Mouse (Mus musculus) heart, adult 2 months (tissue): ENCODE measurements at regions not wholly inside any gene's neighbourhood (a gene's known extent, or its start where the extent isn't known, plus 50 kb on each side); places are given as distances from the start of the nearest gene placed in this dataset.

Experiments used
- DNase-seq, 2 experiments: peaks; one replicate each; pipeline ENCODE4 v3.0.0; 2021
- H3K27ac ChIP-seq: fragments of 200-600 bp; 2 replicates; pipeline ENCODE4 v1.8.1; 2022
- H3K27me3 ChIP-seq: fragments of 200-500 bp; 2 replicates; pipeline ENCODE4 v1.6.1; 2012; ENCODE audit warnings: mild to moderate bottlenecking, low read length, inconsistent platforms, mixed read lengths; ENCODE audit not compliant: control insufficient read depth, insufficient read depth
- H3K36me3 ChIP-seq: fragments of 200-500 bp; 2 replicates; pipeline ENCODE4 v1.6.1; 2012; ENCODE audit warnings: low read length, inconsistent platforms; ENCODE audit not compliant: control insufficient read depth, insufficient read depth
- H3K4me1 ChIP-seq: fragments of 200-500 bp; 2 replicates; pipeline ENCODE4 v1.6.1; 2011; ENCODE audit warnings: low read length; ENCODE audit not compliant: control insufficient read depth, insufficient read depth
- H3K4me3 ChIP-seq: fragments of 200-600 bp; 2 replicates; pipeline ENCODE4 v1.8.1; 2022
- H3K79me2 ChIP-seq: fragments of 200-500 bp; replicated peaks from 2 replicates; pipeline ENCODE4 v1.6.1; 2012; ENCODE audit warnings: mild to moderate bottlenecking, inconsistent platforms, low read length, moderate library complexity, mixed read lengths; ENCODE audit not compliant: control insufficient read depth, insufficient read depth
- H3K9ac ChIP-seq: fragments of 200-500 bp; 2 replicates; pipeline ENCODE4 v1.6.1; 2012; ENCODE audit warnings: low read depth, mild to moderate bottlenecking, control low read depth, inconsistent platforms, low read length, mixed read lengths
- CTCF ChIP-seq: fragments of 200-600 bp; IDR thresholded peaks from 2 replicates; pipeline ENCODE4 v1.8.1; 2022; ENCODE audit warnings: antibody characterized with exemption, mild to moderate bottlenecking, moderate library complexity
- EP300 ChIP-seq: fragments of 200-500 bp; IDR thresholded peaks from 2 replicates; pipeline ENCODE4 v1.6.1; 2011; ENCODE audit warnings: low read depth, low read length, control low read depth; ENCODE audit not compliant: insufficient read depth
- POLR2A ChIP-seq: fragments of 200-500 bp; IDR thresholded peaks from 2 replicates; pipeline ENCODE4 v1.6.1; 2011; ENCODE audit warnings: mild to moderate bottlenecking, low read depth, low read length, control low read depth; ENCODE audit not compliant: insufficient read depth
- WGBS: fragments of 180-500 bp; shearing (Covaris S2); methylation state at CpG from one replicate; pipeline ENCODE4 v1.1.7; 2018; 5-methylcytosine and 5-hydroxymethylcytosine counted together
- intact Hi-C: fragments of 180-260 bp; cut with DNase I; formaldehyde crosslinking; loops from one replicate; pipeline ENCODE4 v1.15.1; 2025

DNA sequence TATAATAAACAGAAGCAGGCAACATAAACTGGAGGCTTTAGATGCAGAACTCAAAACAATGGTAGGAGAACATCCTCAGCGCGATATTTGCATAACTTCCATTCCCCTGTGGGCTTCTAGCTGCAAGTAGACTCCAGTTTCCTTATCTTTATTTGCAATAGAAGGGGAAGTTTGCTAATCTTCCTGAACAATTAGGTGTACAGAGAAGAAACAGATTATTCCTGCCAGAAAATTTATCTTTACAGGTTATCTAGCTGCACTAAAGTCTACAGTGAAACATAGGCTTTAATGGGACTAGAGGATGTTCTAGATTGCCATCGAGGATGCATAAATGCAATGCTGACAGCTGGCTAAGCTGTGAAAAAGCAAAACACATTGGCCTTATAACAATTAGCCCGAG is 1544.0 kb downstream of the Efna5 start:
- intact Hi-C loops: no loop called here

DNA sequence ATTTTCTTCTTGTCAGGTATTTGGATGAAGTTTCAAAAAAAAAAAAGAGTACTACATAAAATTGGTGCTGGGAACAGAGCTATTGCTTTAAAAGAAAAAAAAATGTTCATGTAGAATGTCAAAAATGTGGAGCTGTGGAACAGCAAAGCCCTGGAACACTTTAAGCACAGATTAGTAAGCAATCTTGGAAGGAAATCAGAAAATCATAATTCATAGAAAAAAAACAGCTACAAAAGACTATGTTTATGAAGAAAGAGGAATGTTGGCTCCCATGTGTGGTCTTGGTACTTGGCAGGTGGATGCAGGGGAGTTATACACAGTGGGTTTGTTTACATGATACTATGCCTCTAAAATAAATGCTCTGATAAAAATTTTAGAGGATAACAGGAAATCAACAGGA is 1555.7 kb downstream of the Efna5 start:
- no peaks in the 10 kb centered on the region for H3K36me3 ChIP-seq
- no peaks in the 10 kb centered on the region for H3K27me3 ChIP-seq
- no peak overlapping the region for H3K27ac ChIP-seq
- intact Hi-C loops: no loop called here
- H3K9ac ChIP-seq: no peak overlapping the region
- no peak overlapping the region for H3K4me3 ChIP-seq
- TF ChIP-seq CTCF: no peak
- TF ChIP-seq POLR2A: no peak
- no peak for TF ChIP-seq EP300
- DNase-seq: no peak
- no peaks in the 10 kb centered on the region for H3K4me1 ChIP-seq
- H3K79me2 ChIP-seq: no peaks in the 10 kb centered on the region

More for the DNA sequence above, 1544.0 kb downstream of the Efna5 start:
- Histone ChIP-seq H3K4me1 (no peaks in the 10 kb centered on the region), H3K9ac (no peak overlapping the region), H3K36me3 (no peaks in the 10 kb centered on the region), H3K4me3 (no peak overlapping the region), H3K27ac (no peak overlapping the region), H3K79me2 (no peaks in the 10 kb centered on the region), H3K27me3 (no peaks in the 10 kb centered on the region)
- no peak for TF ChIP-seq POLR2A
- TF ChIP-seq EP300: no peak
- TF ChIP-seq CTCF: no peak
- 64% methylated on average over 4 of the region's 4 CpGs for WGBS
- DNase-seq: no peak

DNA sequence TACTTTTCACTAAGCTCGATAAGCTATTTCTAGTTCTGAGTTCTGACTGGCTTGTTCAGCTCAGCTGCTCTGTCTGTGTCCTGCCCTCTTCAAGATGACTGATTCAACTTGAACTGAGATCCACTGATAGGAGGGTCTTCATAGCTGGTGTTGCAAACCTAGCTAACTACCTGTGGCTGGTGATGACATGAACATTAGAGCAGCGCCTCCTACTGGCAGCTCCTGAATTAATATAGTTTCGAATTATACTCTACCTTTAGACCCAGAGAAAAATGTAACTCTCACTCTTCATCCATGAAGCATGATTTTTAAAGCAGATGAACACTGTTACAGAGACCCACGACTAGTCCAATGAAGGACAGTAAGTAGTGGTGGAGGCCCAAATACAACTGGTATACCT is 1560.3 kb downstream of the Efna5 start:
- no peak overlapping the region for H3K4me3 ChIP-seq
- H3K9ac ChIP-seq: no peak overlapping the region
- WGBS: 51% methylated on average over 4 of the region's 4 CpGs
- intact Hi-C loops: no loop called here
- TF ChIP-seq EP300: no peak
- TF ChIP-seq CTCF: peak; percentile 49
- DNase-seq: no peak
- H3K4me1 ChIP-seq: no peaks in the 10 kb centered on the region
- no peaks in the 10 kb centered on the region for H3K27me3 ChIP-seq
- no peaks in the 10 kb centered on the region for H3K36me3 ChIP-seq
- H3K27ac ChIP-seq: no peak overlapping the region
- H3K79me2 ChIP-seq: no peaks in the 10 kb centered on the region

DNA sequence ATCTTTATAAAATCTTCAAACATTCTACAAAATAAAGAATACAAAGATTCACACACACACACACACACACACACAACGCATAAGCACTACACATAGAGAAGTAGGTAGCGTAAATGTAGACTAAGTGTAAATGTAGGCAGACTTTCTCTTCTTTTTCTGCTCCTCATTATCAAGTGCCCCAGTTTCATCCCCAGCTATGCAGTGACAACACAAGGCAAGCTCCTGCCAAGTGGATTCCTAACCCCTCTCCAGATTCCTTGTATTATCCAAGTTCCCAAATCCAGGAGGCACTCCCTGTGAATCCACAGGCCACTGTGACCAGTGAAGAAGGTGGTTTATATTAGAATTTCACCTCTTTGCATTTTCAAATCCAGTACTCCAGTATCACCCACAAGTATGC is 1567.7 kb downstream of the Efna5 start:
- WGBS: 77% methylated on average over 2 of the region's 2 CpGs
- intact Hi-C loops: no loop called here
- H3K9ac ChIP-seq: no peak overlapping the region

DNA sequence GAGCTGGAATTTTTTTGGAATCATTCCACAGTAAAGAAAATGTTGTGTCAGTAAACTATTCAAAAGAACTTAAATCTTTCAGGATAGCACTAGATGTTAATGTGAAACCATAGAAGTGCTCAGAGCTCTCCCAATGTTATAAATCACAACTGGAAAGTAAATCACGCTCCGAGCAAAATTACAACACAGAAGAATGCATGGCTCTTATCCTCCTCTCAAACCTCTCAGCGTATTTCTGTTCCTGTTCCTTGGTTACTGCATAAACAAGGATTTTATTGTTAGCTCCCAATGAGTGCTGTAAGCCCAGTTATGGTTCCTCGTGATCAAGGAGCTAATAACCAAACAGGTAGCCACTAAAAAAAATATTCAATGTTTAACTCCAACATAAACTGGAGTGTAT is 1569.9 kb downstream of the Efna5 start:
- no peak for TF ChIP-seq POLR2A
- Histone ChIP-seq H3K27me3 (no peaks in the 10 kb centered on the region), H3K9ac (no peak overlapping the region), H3K4me3 (no peak overlapping the region), H3K4me1 (no peaks in the 10 kb centered on the region), H3K79me2 (no peaks in the 10 kb centered on the region), H3K27ac (no peak overlapping the region), H3K36me3 (no peaks in the 10 kb centered on the region)
- WGBS: 44% methylated on average over 4 of the region's 4 CpGs
- no peak for DNase-seq
- intact Hi-C loops: no loop called here

More for the DNA sequence above, 1567.7 kb downstream of the Efna5 start:
- TF ChIP-seq POLR2A: no peak
- TF ChIP-seq CTCF: no peak
- no peak for TF ChIP-seq EP300
- no peaks in the 10 kb centered on the region for H3K27me3 ChIP-seq
- no peaks in the 10 kb centered on the region for H3K36me3 ChIP-seq
- no peaks in the 10 kb centered on the region for H3K79me2 ChIP-seq
- no peak overlapping the region for H3K27ac ChIP-seq
- no peak for DNase-seq
- H3K4me3 ChIP-seq: no peak overlapping the region
- H3K4me1 ChIP-seq: no peaks in the 10 kb centered on the region

DNA sequence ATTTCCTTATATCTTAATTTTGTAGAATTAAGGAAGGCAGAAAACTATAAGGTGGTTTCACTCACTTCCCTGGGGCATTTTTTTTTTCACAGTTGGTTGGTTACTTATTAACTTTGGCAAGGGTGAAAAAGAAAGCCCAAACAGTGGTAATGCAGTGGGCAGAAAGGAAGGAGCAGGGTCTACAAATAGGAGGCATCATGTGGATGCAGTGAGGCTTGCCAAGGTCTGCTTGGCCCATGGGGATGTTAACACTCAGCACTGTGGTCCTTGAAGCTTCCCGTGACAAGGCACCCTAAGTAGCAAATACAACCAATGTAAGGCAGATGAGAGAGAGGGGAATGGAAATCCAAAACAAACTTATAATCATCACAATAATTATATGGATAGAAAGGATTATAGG is 1577.5 kb downstream of the Efna5 start:
- H3K4me3 ChIP-seq: no peak overlapping the region
- TF ChIP-seq CTCF (no peak), EP300 (no peak), POLR2A (no peak)
- 70% methylated on average over 1 of the region's 1 CpGs for WGBS
- intact Hi-C loops: no loop called here
- no peaks in the 10 kb centered on the region for H3K27me3 ChIP-seq
- H3K4me1 ChIP-seq: no peaks in the 10 kb centered on the region
- no peak overlapping the region for H3K27ac ChIP-seq
- no peak for DNase-seq
- H3K9ac ChIP-seq: no peak overlapping the region
- no peaks in the 10 kb centered on the region for H3K79me2 ChIP-seq
- H3K36me3 ChIP-seq: no peaks in the 10 kb centered on the region

DNA sequence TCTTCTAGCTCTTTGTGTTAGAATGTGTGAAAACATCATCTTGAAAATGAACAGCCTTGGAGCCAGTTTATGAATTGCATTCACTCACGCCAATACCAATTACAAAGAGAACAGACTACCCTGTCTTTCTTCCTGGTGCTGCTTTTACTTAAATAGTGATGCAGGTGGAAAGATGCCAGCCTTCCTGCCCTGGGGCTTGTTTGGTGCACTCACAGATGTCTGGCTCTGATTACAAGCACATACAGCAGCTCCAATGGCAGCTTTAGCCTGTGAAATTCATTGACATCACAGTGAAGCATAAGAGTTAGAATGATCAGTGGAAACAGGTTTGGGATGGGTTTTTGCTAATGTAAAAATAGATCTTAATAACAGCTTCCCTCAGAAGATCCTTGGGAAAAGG is 1579.1 kb downstream of the Efna5 start:
- TF ChIP-seq EP300 (no peak), CTCF (no peak), POLR2A (no peak)

More for the DNA sequence above, 1579.1 kb downstream of the Efna5 start:
- no peaks in the 10 kb centered on the region for H3K36me3 ChIP-seq
- WGBS: 74% methylated on average over 1 of the region's 1 CpGs
- H3K27me3 ChIP-seq: no peaks in the 10 kb centered on the region
- H3K27ac ChIP-seq: no peak overlapping the region
- intact Hi-C loops: no loop called here
- no peaks in the 10 kb centered on the region for H3K79me2 ChIP-seq
- no peak overlapping the region for H3K4me3 ChIP-seq
- DNase-seq: no peak
- H3K9ac ChIP-seq: no peak overlapping the region
- no peaks in the 10 kb centered on the region for H3K4me1 ChIP-seq
